Mouse (Mus musculus): ENCODE data around the gene 4921517D22Rik. TPM values are rescaled to one million over a fixed set of nuclear protein-coding genes. Genes with fewer than 3 reads are reported as not detected.

Gene 4921517D22Rik
- polyA plus RNA-seq, 1 experiment, result not detected

- H3K27me3 ChIP-seq (ENCODE audit: control insufficient read depth, insufficient read depth, low read length), result no peaks in the 10 kb centered on the region
- DNase-seq, result no peak
- no peak overlapping the region for H3K27ac ChIP-seq (ENCODE audit: control insufficient read depth, insufficient read depth, low read length)
- no peak overlapping the region for H3K4me3 ChIP-seq (ENCODE audit: control insufficient read depth, insufficient read depth, low read length)
- no peaks in the 10 kb centered on the region for H3K4me1 ChIP-seq (replicated peaks; ENCODE audit: control insufficient read depth, insufficient read depth, low read length)
- H3K36me3 ChIP-seq (ENCODE audit: control insufficient read depth, insufficient read depth, low read length), result no peaks in the 10 kb centered on the region
- WGBS, result 96% methylated on average over 16 of the region's 16 CpGs
- no peak for TF ChIP-seq POLR2A (IDR thresholded peaks at IDR 0.05; ENCODE audit: control insufficient read depth, extremely low read depth, insufficient read depth, low read length, poor library complexity)
- no peak for TF ChIP-seq CTCF (IDR thresholded peaks at IDR 0.05; ENCODE audit: borderline replicate concordance, control insufficient read depth, extremely low read depth, insufficient read depth, low read length, poor library complexity)
Measured at GRCm38 (mm10) chr13:59639368-59640177, 54.3 kb downstream of the 4921517D22Rik start.

DNA sequence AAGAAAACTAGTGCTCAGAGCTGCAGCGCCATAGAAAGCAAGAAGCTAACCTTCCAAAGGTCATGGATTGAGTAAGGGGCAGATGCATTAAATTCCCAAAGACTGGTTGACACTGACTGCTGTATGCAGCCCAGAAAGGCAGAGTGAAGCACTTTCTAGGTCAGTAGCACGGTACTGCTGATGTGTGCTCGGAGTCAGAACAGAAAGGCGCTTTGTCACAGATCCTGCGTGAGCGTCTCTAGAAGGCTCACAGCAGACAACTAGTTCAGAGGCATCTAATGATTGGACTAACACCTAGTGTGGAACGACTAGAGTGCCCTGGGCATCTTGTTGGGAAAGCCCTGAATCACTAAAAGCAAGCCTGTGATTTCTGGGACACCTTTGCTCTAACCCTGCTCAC lies 56.1 kb downstream of the 4921517D22Rik start:
- H3K27ac ChIP-seq (ENCODE audit: control insufficient read depth, insufficient read depth, low read length), result no peak overlapping the region
- WGBS, result 95% methylated on average over 7 of the region's 7 CpGs
- no peak for TF ChIP-seq CTCF (IDR thresholded peaks at IDR 0.05; ENCODE audit: borderline replicate concordance, control insufficient read depth, extremely low read depth, insufficient read depth, low read length, poor library complexity)
- TF ChIP-seq POLR2A (IDR thresholded peaks at IDR 0.05; ENCODE audit: control insufficient read depth, extremely low read depth, insufficient read depth, low read length, poor library complexity), result no peak
- no peaks in the 10 kb centered on the region for H3K4me1 ChIP-seq (replicated peaks; ENCODE audit: control insufficient read depth, insufficient read depth, low read length)
- H3K36me3 ChIP-seq (ENCODE audit: control insufficient read depth, insufficient read depth, low read length), result peaks cover 13% of the 10 kb centered on the region
- H3K4me3 ChIP-seq (ENCODE audit: control insufficient read depth, insufficient read depth, low read length), result no peak overlapping the region
- no peak for DNase-seq
- no peaks in the 10 kb centered on the region for H3K27me3 ChIP-seq (ENCODE audit: control insufficient read depth, insufficient read depth, low read length)

Other genes starting within 250 kb of the 4921517D22Rik start
- gene Agtpbp1, start 108.9 kb downstream of the 4921517D22Rik start, polyA plus RNA-seq (2012; rRNA removed), result 9.9 and 13.5 TPM in 2 replicates
- gene Naa35, start 108.8 kb downstream of the 4921517D22Rik start, polyA plus RNA-seq (2012; rRNA removed), result 44.5 and 54.3 TPM in 2 replicates
- gene Golm1, start 18.3 kb downstream of the 4921517D22Rik start, polyA plus RNA-seq (2012; rRNA removed), result 3.2 and 4.4 TPM in 2 replicates
- 0.03 and 0.08 TPM in 2 replicates for gene Spata31d1a, start 16.2 kb upstream of the 4921517D22Rik start, polyA plus RNA-seq (2012; rRNA removed)
- 0.69 and 1.00 TPM in 2 replicates for gene Spata31d1b, start 18.2 kb upstream of the 4921517D22Rik start, polyA plus RNA-seq (2012; rRNA removed)
- gene Spata31d1d, start 37.6 kb upstream of the 4921517D22Rik start, polyA plus RNA-seq (2012; rRNA removed), result 0.05 TPM in 1 of 2 replicates, not detected in the other
- 0.05 and 0.07 TPM in 2 replicates for gene 1700014D04Rik, start 52.6 kb upstream of the 4921517D22Rik start, polyA plus RNA-seq (2012; rRNA removed)
- 56.7 and 80.3 TPM in 2 replicates for gene Isca1, start 75.7 kb upstream of the 4921517D22Rik start, polyA plus RNA-seq (2012; rRNA removed)
- gene Gm49354, start 88.1 kb upstream of the 4921517D22Rik start, polyA plus RNA-seq (2012; rRNA removed), result not detected in 2 replicates
- 43.6 and 47.4 TPM in 2 replicates for gene Tut7, start 129.0 kb upstream of the 4921517D22Rik start, polyA plus RNA-seq (2012; rRNA removed)

All from thymus, adult 2 months (tissue).